Comparison of ENCODE assay signal across 17 mouse cellular contexts in genomic region chr16:94872614-94873272, GRCm38 (mm10).
DNase-seq lines count a peak whose midpoint lies in the region; ATAC-seq and TF ChIP-seq lines count a peak whose summit lies in the region.
"Had no signal": no experiment of that assay in that cellular context is flagged by ENCODE, and none has a peak within 500 bp of the region (broad histone marks: within the 10 kb centered on the region; RNA-seq: fewer than 3 reads in every experiment).

No protein-coding gene starts in this region.

- ATAC-seq in forebrain, embryonic 14.5 days: no peak
- no peak for ATAC-seq in forebrain, embryonic 12.5 days (ENCODE audit: low FRiP score)
- peak; percentile 82 for ATAC-seq in midbrain, embryonic 15.5 days (replicated peaks)
- no peak for ATAC-seq in CD4-positive, CD25-positive, alpha-beta regulatory T cell, adult 4 months
- no peak for ATAC-seq in megakaryocyte-erythroid progenitor cell, adult 5-6 weeks (replicated peaks; ENCODE audit: low FRiP score, low TSS enrichment, poor library complexity, severe bottlenecking)
- ATAC-seq: forebrain, embryonic 13.5 days; intestine, postnatal 0 days had no signal

- no peak overlapping the region for H3K4me2 ChIP-seq in forebrain, embryonic 14.5 days (ENCODE audit: low read length)
- no peak overlapping the region for H3K4me2 ChIP-seq in forebrain, embryonic 12.5 days
- no peak overlapping the region for H3K4me2 ChIP-seq in midbrain, embryonic 15.5 days
- H3K4me2 ChIP-seq: forebrain, embryonic 13.5 days; limb, embryonic 13.5 days; liver, embryonic 15.5 days had no signal

- no peaks in the 10 kb centered on the region for H3K36me3 ChIP-seq in forebrain, embryonic 14.5 days (ENCODE audit: control insufficient read depth, insufficient read depth, low read length)
- no peaks in the 10 kb centered on the region for H3K36me3 ChIP-seq in forebrain, embryonic 12.5 days (replicated peaks)
- H3K36me3 ChIP-seq in midbrain, embryonic 15.5 days (replicated peaks): no peaks in the 10 kb centered on the region
- H3K36me3 ChIP-seq: limb, embryonic 13.5 days; liver, embryonic 15.5 days had no signal

- H3K27me3 ChIP-seq in forebrain, embryonic 14.5 days (replicated peaks; ENCODE audit: control insufficient read depth, insufficient read depth, low read length): no peaks in the 10 kb centered on the region
- H3K27me3 ChIP-seq in forebrain, embryonic 12.5 days: no peaks in the 10 kb centered on the region
- no peaks in the 10 kb centered on the region for H3K27me3 ChIP-seq in midbrain, embryonic 15.5 days (replicated peaks)
- H3K27me3 ChIP-seq: forebrain, embryonic 13.5 days; limb, embryonic 13.5 days; liver, embryonic 15.5 days had no signal

- no peaks in the 10 kb centered on the region for H3K4me1 ChIP-seq in forebrain, embryonic 14.5 days (ENCODE audit: control insufficient read depth, insufficient read depth, low read length)
- H3K4me1 ChIP-seq in forebrain, embryonic 12.5 days: peaks cover 12% of the 10 kb centered on the region; the same call in 1 of the 2 replicates
- peaks cover 6% of the 10 kb centered on the region for H3K4me1 ChIP-seq in midbrain, embryonic 15.5 days
- H3K4me1 ChIP-seq: limb, embryonic 13.5 days; liver, embryonic 15.5 days had no signal

- DNase-seq in forebrain, embryonic 14.5 days (ENCODE audit: low spot score): peak; percentile 45
- DNase-seq in left cerebral cortex, adult 2 months (ENCODE audit: extremely low spot score in 1 of 2, low spot score in 2 of 2): no peak
- DNase-seq in left cerebral cortex, adult 8-10 months (ENCODE audit: low spot score in 2 of 2): no peak
- DNase-seq: adrenal gland, postnatal 14 days; heart, adult 11 months; heart, postnatal 4 days; lung, postnatal 10 days; right cerebral cortex, postnatal 14 days had no signal

- TF ChIP-seq CTCF in left cerebral cortex, adult 2 months (IDR thresholded peaks at IDR 0.05): no peak

- no peak overlapping the region for H3K9ac ChIP-seq in forebrain, embryonic 14.5 days (ENCODE audit: low read length)
- H3K9ac ChIP-seq in forebrain, embryonic 12.5 days: no peak overlapping the region
- no peak overlapping the region for H3K9ac ChIP-seq in midbrain, embryonic 15.5 days
- H3K9ac ChIP-seq: forebrain, embryonic 13.5 days; limb, embryonic 13.5 days; liver, embryonic 15.5 days had no signal

- H3K27ac ChIP-seq in forebrain, embryonic 14.5 days (ENCODE audit: low read depth, low read length): peak overlapping the region; percentile 14; the same call in 1 of the 2 replicates
- H3K27ac ChIP-seq in forebrain, embryonic 12.5 days: no peak overlapping the region
- peak overlapping the region; percentile 28; the same call in 1 of the 2 replicates for H3K27ac ChIP-seq in left cerebral cortex, adult 2 months
- H3K27ac ChIP-seq in midbrain, embryonic 15.5 days: peak overlapping the region; percentile 26; the same call in 1 of the 2 replicates
- H3K27ac ChIP-seq: forebrain, embryonic 13.5 days; kidney, postnatal 0 days; limb, embryonic 13.5 days; liver, embryonic 15.5 days had no signal

- no peak overlapping the region for H3K4me3 ChIP-seq in forebrain, embryonic 14.5 days (ENCODE audit: low read depth, low read length)
- no peak overlapping the region for H3K4me3 ChIP-seq in forebrain, embryonic 12.5 days (replicated peaks)
- H3K4me3 ChIP-seq in left cerebral cortex, adult 2 months: no peak overlapping the region
- no peak overlapping the region for H3K4me3 ChIP-seq in midbrain, embryonic 15.5 days
- H3K4me3 ChIP-seq: forebrain, embryonic 13.5 days; limb, embryonic 13.5 days; liver, embryonic 15.5 days had no signal

- WGBS in forebrain, embryonic 14.5 days: 26% methylated on average over 9 of the region's 9 CpGs
- 36% methylated on average over 9 of the region's 9 CpGs for WGBS in forebrain, embryonic 12.5 days
- 26% methylated on average over 9 of the region's 9 CpGs for WGBS in midbrain, embryonic 15.5 days

- intact Hi-C loops in left cerebral cortex, adult 2 months (cut with DNase I): no loop called here

- H3K9me3 ChIP-seq in forebrain, embryonic 14.5 days (replicated peaks; ENCODE audit: control insufficient read depth, low read length): no peaks in the 10 kb centered on the region
- H3K9me3 ChIP-seq in forebrain, embryonic 12.5 days: no peaks in the 10 kb centered on the region
- no peaks in the 10 kb centered on the region for H3K9me3 ChIP-seq in midbrain, embryonic 15.5 days
- H3K9me3 ChIP-seq: forebrain, embryonic 13.5 days; limb, embryonic 13.5 days; liver, embryonic 15.5 days had no signal
